Mouse (Mus musculus) forebrain, postnatal 0 days (tissue): ENCODE data around the gene Fam76a. TPM values are rescaled to one million over a fixed set of nuclear protein-coding genes. Genes with fewer than 3 reads are reported as not detected.

Source experiments
- ATAC-seq: fragments of 200-750 bp; cut with Nextera tagmentation; 2 replicates; pipeline ENCODE4 v1.8.0; 2017; ENCODE audit warnings: mild to moderate bottlenecking, moderate library complexity
- DNase-seq: peaks from one replicate; pipeline ENCODE4 v3.0.0-alpha.2; 2015
- H3K27ac ChIP-seq: fragments of 300-500 bp; sonication (generic); 2 replicates; pipeline ENCODE4 v1.5.1; 2014; ENCODE audit warnings: low read depth, mild to moderate bottlenecking, antibody characterized with exemption, low read length, moderate library complexity, mixed read lengths
- H3K27me3 ChIP-seq: fragments of 300-500 bp; sonication (generic); 2 replicates; pipeline ENCODE4 v1.6.1; 2014; ENCODE audit warnings: mild to moderate bottlenecking, low read length, mixed read lengths; ENCODE audit not compliant: insufficient read depth
- H3K36me3 ChIP-seq: fragments of 300-500 bp; sonication (generic); 2 replicates; pipeline ENCODE4 v1.6.1; 2014; ENCODE audit warnings: mild to moderate bottlenecking, moderate library complexity; ENCODE audit not compliant: insufficient read depth
- H3K4me1 ChIP-seq: fragments of 300-500 bp; sonication (generic); 2 replicates; pipeline ENCODE4 v1.6.1; 2014; ENCODE audit warnings: antibody characterized with exemption; ENCODE audit not compliant: insufficient read depth
- H3K4me2 ChIP-seq: fragments of 300-500 bp; sonication (generic); 2 replicates; pipeline ENCODE4 v1.6.1; 2014; ENCODE audit warnings: low read depth, mild to moderate bottlenecking, moderate library complexity
- H3K4me3 ChIP-seq: fragments of 300-500 bp; sonication (generic); 2 replicates; pipeline ENCODE4 v1.5.1; 2014; ENCODE audit warnings: low read depth, low read length, mixed read lengths
- H3K9ac ChIP-seq: fragments of 300-500 bp; sonication (generic); 2 replicates; pipeline ENCODE4 v1.6.1; 2014; ENCODE audit warnings: mild to moderate bottlenecking
- H3K9me3 ChIP-seq: fragments of 300-500 bp; sonication (generic); 2 replicates; pipeline ENCODE4 v1.6.1; 2016; ENCODE audit warnings: low read length
- CTCF ChIP-seq: sonication (generic); IDR thresholded peaks from 2 replicates; pipeline ENCODE4 v1.5.1; 2016; ENCODE audit warnings: antibody characterized with exemption, control low read depth, low read depth
- WGBS: fragments of 180-500 bp; shearing (Covaris S2); extraction: QIAGEN DNeasy Blood & Tissue Kit; methylation state at CpG from one replicate; pipeline ENCODE4 v1.1.7; 2014; 5-methylcytosine and 5-hydroxymethylcytosine counted together
- polyA plus RNA-seq: library from polyadenylated mRNA; unstranded; fragments of >200 nt; fragmentation: Nextera tagmentation; extraction: Ambion mirVana; gene quantifications from 2 replicates; pipeline ENCODE4 v1.2.1, GENCODE M21; 2015
- total RNA-seq: library from RNA; depleted of rRNA; stranded (reverse); fragments of >200 nt; gene quantifications from 2 replicates; pipeline ENCODE4 v1.2.3, GENCODE M21; 2014

Gene Fam76a
- total and polyA plus RNA-seq, 2 experiments from 2014 or later: 29.8 to 41.0 TPM

- Histone ChIP-seq H3K4me1 (no peaks in the 10 kb centered on the region), H3K27me3 (no peaks in the 10 kb centered on the region), H3K4me2 (no peak overlapping the region), H3K4me3 (no peak overlapping the region), H3K36me3 (no peaks in the 10 kb centered on the region), H3K9ac (no peak overlapping the region), H3K27ac (no peak overlapping the region), H3K9me3 (no peaks in the 10 kb centered on the region)
- ATAC-seq (no peak), DNase-seq (no peak)
- no peak for TF ChIP-seq CTCF
- 97% methylated on average over 4 of the region's 4 CpGs for WGBS
Observed at GRCm38 (mm10) chr4:132962628-132963027, 40.3 kb upstream of the Fam76a start.

DNA sequence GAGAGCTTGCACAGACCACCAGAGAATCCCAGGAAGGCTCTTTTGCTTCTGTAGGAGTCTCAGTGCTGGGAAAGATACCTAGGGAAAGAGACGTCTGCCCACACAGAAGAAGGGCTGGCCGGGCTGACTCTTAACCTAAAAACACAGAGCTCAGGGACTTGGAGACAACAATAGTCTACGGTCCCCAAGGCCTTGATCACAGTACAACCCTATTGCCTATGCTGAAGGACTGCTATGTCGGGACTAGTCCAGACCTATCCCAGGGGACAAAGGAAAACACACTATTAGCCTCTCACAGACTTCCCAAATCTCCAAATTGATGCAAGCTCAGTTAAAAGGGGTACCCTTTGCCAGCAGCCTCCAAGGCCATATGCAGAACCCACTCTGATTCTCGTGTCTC is 39.5 kb upstream of the Fam76a start:
- no peak for TF ChIP-seq CTCF
- Histone ChIP-seq H3K9ac (no peak overlapping the region), H3K9me3 (no peaks in the 10 kb centered on the region), H3K4me3 (no peak overlapping the region), H3K4me2 (no peak overlapping the region), H3K27ac (no peak overlapping the region), H3K36me3 (no peaks in the 10 kb centered on the region), H3K27me3 (no peaks in the 10 kb centered on the region), H3K4me1 (no peaks in the 10 kb centered on the region)
- 75% methylated on average over 5 of the region's 5 CpGs for WGBS
- ATAC-seq (no peak), DNase-seq (no peak)

- DNase-seq: no peak
- Histone ChIP-seq H3K4me1 (no peaks in the 10 kb centered on the region), H3K4me2 (no peak overlapping the region), H3K36me3 (no peaks in the 10 kb centered on the region), H3K9ac (no peak overlapping the region), H3K27ac (no peak overlapping the region), H3K9me3 (no peaks in the 10 kb centered on the region), H3K4me3 (no peak overlapping the region), H3K27me3 (no peaks in the 10 kb centered on the region)
- TF ChIP-seq CTCF: no peak
- WGBS: 59% methylated on average over 13 of the region's 13 CpGs
- 0 out of 2 replicates have a peak, but pooled peaks have one; percentile 23 for ATAC-seq
Observed at GRCm38 (mm10) chr4:132960864-132961639, 38.7 kb upstream of the Fam76a start.

DNA sequence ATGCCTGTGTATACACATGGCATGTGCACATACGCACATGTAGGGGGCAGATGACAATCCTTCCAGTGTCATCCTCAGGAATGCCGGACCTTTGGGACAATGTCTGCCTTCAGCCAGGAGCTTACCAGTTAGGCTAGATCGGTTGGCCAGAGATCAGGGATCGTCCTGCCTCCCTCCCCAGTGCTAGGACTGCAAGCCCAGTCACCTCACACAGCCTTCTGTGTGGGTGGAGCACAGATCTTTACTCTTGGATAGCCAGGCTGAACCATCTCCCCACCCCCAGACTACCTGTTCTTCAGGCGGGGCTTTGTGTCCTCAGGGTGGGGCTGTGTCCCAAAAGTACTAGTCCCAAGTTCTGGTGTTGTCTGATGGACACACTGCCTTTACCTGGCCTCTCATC is 38.0 kb upstream of the Fam76a start:
- 72% methylated on average over 5 of the region's 5 CpGs for WGBS
- Histone ChIP-seq H3K4me1 (no peaks in the 10 kb centered on the region), H3K9ac (no peak overlapping the region), H3K4me2 (no peak overlapping the region), H3K4me3 (no peak overlapping the region), H3K27ac (no peak overlapping the region), H3K9me3 (no peaks in the 10 kb centered on the region), H3K27me3 (no peaks in the 10 kb centered on the region), H3K36me3 (no peaks in the 10 kb centered on the region)
- no peak for DNase-seq
- ATAC-seq: no peak
- TF ChIP-seq CTCF: no peak

GRCm38 (mm10) chr4:132959679-132960045 is 37.3 kb upstream of the Fam76a start:
- WGBS: 45% methylated on average over 3 of the region's 3 CpGs
- Histone ChIP-seq H3K36me3 (no peaks in the 10 kb centered on the region), H3K4me2 (no peak overlapping the region), H3K27ac (peak overlapping the region; percentile 71), H3K9ac (no peak overlapping the region), H3K4me1 (no peaks in the 10 kb centered on the region), H3K27me3 (no peaks in the 10 kb centered on the region), H3K9me3 (no peaks in the 10 kb centered on the region), H3K4me3 (no peak overlapping the region)
- DNase-seq (no peak), ATAC-seq (no peak)
- TF ChIP-seq CTCF: no peak

GRCm38 (mm10) chr4:132958741-132959678 is 36.7 kb upstream of the Fam76a start:
- H3K27me3 ChIP-seq: no peaks in the 10 kb centered on the region
- 9% methylated on average over 10 of the region's 10 CpGs for whole genome bisulfite sequencing

DNA sequence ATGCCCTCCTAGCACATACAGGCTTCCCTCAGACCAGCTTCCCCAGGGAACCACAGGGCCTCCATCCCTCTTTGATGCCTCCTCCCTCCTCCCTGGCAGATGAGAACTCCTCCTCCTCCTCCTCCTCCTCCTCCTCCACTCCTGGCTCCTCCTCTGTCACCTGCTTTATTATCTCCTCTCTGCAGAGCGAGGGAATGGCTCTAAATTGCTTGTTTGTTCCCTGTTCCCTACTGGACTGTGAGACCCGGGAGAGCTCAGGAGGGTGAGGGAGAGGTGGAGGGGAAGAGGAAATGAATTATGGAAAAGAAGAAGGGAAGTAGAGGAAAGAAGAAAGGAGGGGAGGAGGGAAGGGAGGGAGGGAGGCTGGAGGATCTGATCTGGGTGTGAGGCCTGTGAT is 33.0 kb upstream of the Fam76a start:
- no peak overlapping the region for H3K4me2 ChIP-seq
- H3K36me3 ChIP-seq: no peaks in the 10 kb centered on the region
- H3K27me3 ChIP-seq: no peaks in the 10 kb centered on the region
- no peak overlapping the region for H3K9ac ChIP-seq
- DNase-seq (no peak), ATAC-seq (no peak)
- TF ChIP-seq CTCF: no peak
- WGBS: 21% methylated on average over 2 of the region's 2 CpGs
- H3K4me3 ChIP-seq: no peak overlapping the region
- H3K4me1 ChIP-seq: no peaks in the 10 kb centered on the region
- H3K9me3 ChIP-seq: no peaks in the 10 kb centered on the region
- H3K27ac ChIP-seq: no peak overlapping the region

More at GRCm38 (mm10) chr4:132958741-132959678, 36.7 kb upstream of the Fam76a start:
- H3K9ac ChIP-seq: no peak overlapping the region
- H3K4me3 ChIP-seq: no peak overlapping the region
- TF ChIP-seq CTCF: no peak
- DNase-seq (no peak), ATAC-seq (peak; percentile 53)
- H3K9me3 ChIP-seq: no peaks in the 10 kb centered on the region
- H3K36me3 ChIP-seq: no peaks in the 10 kb centered on the region
- no peaks in the 10 kb centered on the region for H3K4me1 ChIP-seq
- peak overlapping the region; percentile 71 for H3K27ac ChIP-seq
- no peak overlapping the region for H3K4me2 ChIP-seq
